Mouse (Mus musculus) embryonic fibroblast, embryonic 13.5 days (primary cell): ENCODE measurements around the gene Psd. TPM values are rescaled to one million over a fixed set of nuclear protein-coding genes. Genes with fewer than 3 reads are reported as not detected.

Source experiments
- H3K27ac ChIP-seq: 2 replicates; pipeline ENCODE4 v1.5.1; 2012; ENCODE audit warnings: low read length, control low read depth, inconsistent platforms; ENCODE audit not compliant: insufficient read depth
- H3K4me1 ChIP-seq: 2 replicates; pipeline ENCODE4 v1.6.1; 2011; ENCODE audit warnings: low read length; ENCODE audit not compliant: control insufficient read depth, insufficient read depth
- H3K4me3 ChIP-seq: 2 replicates; pipeline ENCODE4 v1.5.1; 2011; ENCODE audit warnings: mild to moderate bottlenecking, control low read depth, low read length; ENCODE audit not compliant: insufficient read depth
- CTCF ChIP-seq: IDR thresholded peaks from 2 replicates; pipeline ENCODE4 v1.5.1; 2011; ENCODE audit warnings: mild to moderate bottlenecking, control low read depth, low read length, moderate library complexity, borderline replicate concordance; ENCODE audit not compliant: insufficient read depth
- POLR2A ChIP-seq: IDR thresholded peaks from 2 replicates; pipeline ENCODE4 v1.6.1; 2011; ENCODE audit warnings: low read depth, mild to moderate bottlenecking, control low read depth, low read length, moderate library complexity
- polyA plus RNA-seq: library from polyadenylated mRNA; stranded (reverse); fragments of >200 nt; gene quantifications from 2 replicates; pipeline ENCODE4 v1.2.4, GENCODE M21; 2011; ENCODE audit warnings: low read depth; ENCODE audit not compliant: missing spikeins, insufficient read length

Gene Psd
- polyA plus RNA-seq, 1 experiment: 2.7 TPM

GRCm38 (mm10) chr19:46329031-46329641 lies 2.2 kb upstream of the Psd start:
- Histone ChIP-seq H3K4me3 (peak overlapping the region; percentile 64), H3K27ac (no peak overlapping the region), H3K4me1 (no peaks in the 10 kb centered on the region)
- no peak for TF ChIP-seq POLR2A
- no peak for TF ChIP-seq CTCF

- no peaks in the 10 kb centered on the region for H3K4me1 ChIP-seq
- peak within 1 kb of the TSS; percentile 82 for H3K27ac ChIP-seq
- peak within 1 kb of the TSS; percentile 64 for H3K4me3 ChIP-seq
- TF ChIP-seq POLR2A (peak; percentile 87), CTCF (no peak)
These were observed 1.4 kb upstream of the Psd start, which contains the start of gene Fbxl15 for GRCm38 (mm10) chr19:46328081-46329030. Gene Fbxl15, plus strand, starts transcription at chr19:46328184.

DNA sequence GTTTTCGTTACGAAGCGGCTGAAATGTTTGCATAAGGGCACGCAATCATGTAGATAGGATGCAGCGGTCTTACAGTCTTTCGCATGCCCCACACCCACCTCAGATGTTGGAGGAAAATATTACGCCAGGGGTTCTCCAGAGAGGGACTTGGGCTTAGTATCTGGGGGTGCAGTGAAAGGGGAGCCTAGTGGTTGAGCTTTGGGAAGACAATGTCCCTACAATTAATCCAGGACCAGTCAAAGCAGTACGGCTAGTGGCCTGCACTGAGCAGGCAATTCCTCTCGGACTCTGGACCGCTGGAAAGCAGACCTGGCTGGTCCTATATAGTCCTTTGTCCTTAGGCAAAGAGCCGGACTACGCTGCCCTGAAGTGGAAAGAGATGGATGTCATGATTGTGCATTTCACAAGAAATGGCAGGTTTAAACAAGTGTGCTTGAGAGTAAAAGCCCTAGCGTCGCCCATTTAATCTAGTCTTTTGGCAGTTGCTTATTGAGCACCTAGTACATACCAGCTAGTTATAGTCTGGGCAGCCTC lies 642 bp upstream of the Psd start:
- H3K4me1 ChIP-seq: no peaks in the 10 kb centered on the region
- no peak overlapping the region for H3K27ac ChIP-seq
- H3K4me3 ChIP-seq: peak overlapping the region; percentile 64
- TF ChIP-seq POLR2A: no peak
- TF ChIP-seq CTCF: no peak

DNA sequence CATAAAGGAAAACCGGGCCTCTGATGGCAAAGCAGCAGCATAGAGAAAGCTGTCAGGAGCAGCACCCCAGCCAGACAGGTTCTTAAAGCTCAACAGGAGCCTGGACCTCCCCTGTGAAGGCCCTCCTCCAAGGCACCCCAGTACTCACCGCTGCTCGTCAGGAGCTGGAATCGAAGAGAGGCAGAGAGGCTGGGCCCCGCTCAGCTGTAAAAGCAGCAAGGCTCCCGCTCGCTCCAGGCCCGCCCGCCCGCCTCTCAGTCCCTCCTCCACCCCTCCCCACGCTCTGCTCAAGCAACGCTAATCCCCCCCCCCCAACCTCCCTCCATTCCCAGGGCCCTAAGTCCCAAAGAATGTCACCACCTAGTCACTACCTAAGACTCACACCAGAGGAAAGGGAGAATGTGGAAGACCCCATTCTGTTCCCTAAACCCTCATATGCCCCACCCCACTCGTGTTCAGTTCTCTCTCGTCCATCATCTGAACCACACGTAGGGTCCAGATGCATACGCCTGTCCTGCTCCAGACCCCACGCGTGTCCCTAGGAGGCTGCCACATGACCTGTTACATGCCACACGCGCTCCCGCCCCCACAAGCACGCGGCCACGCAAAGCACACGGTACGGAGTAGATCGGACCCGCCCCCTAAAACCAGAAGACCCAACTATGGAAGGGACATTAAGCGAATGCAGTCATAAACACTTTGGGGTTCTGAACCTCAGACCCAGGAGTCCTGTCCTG lies 769 bp downstream of the Psd start:
- no peaks in the 10 kb centered on the region; the same call in 1 of the 2 replicates for H3K4me1 ChIP-seq
- no peak overlapping the region for H3K4me3 ChIP-seq
- no peak overlapping the region for H3K27ac ChIP-seq
- TF ChIP-seq POLR2A: no peak
- no peak for TF ChIP-seq CTCF

GRCm38 (mm10) chr19:46324918-46325317 lies 2.0 kb downstream of the Psd start:
- TF ChIP-seq POLR2A (no peak), CTCF (no peak)
- H3K4me1 ChIP-seq: no peaks in the 10 kb centered on the region; the same call in 1 of the 2 replicates
- no peak overlapping the region for H3K27ac ChIP-seq
- H3K4me3 ChIP-seq: no peak overlapping the region

DNA sequence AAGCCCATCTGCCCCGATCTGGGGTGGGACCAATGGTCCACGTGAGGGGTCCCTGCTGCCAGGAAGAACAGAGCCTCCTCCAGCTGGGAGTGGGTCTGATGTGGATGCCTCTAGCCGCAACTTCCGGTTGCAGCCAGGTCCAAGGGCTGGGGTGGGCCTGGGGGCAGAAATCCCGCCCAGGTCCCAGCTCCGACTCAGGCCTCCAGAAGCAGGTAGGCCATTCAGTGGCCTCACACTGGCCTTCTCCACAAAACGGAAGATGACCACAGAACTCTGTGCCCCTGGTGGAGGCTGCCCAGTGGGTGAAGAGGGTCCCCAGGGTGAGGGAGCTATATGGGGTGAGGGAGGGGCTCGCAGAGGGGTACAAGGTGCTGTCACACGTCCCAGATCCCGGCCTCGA lies 2.6 kb downstream of the Psd start:
- TF ChIP-seq POLR2A (no peak), CTCF (no peak)

GRCm38 (mm10) chr19:46323716-46324115 lies 3.2 kb downstream of the Psd start:
- TF ChIP-seq POLR2A: no peak
- no peak for TF ChIP-seq CTCF
- Histone ChIP-seq H3K4me1 (peaks cover under 1% of the 10 kb centered on the region), H3K27ac (no peak overlapping the region), H3K4me3 (no peak overlapping the region)

More for the DNA sequence above, 2.6 kb downstream of the Psd start:
- Histone ChIP-seq H3K4me1 (no peaks in the 10 kb centered on the region; the same call in 1 of the 2 replicates), H3K4me3 (no peak overlapping the region), H3K27ac (no peak overlapping the region)

DNA sequence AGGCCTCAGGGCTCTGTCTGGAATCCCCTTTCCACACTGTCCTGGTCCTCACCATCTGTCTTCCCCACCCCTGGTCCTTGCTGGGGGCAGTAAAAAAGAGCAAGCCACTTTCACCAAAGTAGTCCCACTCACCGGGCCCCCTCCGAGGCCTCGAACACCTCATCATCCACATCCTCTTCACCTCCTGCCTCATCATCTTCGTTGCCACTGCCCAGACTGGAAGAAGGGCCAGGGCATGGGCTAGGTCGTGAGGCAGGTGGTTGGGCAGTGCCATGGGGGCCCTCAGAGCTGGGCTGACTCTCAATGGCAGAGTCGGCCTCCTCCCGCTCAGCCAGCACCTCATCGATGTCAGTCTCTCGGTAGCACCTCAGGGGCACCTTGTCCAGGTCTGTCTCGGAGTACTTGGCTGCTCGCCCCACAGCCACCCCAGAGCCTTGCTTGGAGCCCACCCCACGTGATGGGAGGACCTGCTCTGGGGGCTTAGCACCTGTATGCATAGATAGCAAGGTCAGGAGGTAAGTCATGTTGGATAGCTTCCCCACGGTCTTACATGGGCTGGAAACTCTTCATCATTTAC lies 3.9 kb downstream of the Psd start:
- H3K4me3 ChIP-seq: no peak overlapping the region
- H3K27ac ChIP-seq: no peak overlapping the region
- TF ChIP-seq CTCF (no peak), POLR2A (no peak)
- peaks cover 2% of the 10 kb centered on the region for H3K4me1 ChIP-seq

- peaks cover 2% of the 10 kb centered on the region for H3K4me1 ChIP-seq
- TF ChIP-seq POLR2A (no peak), CTCF (no peak)
- no peak overlapping the region for H3K4me3 ChIP-seq
- no peak overlapping the region for H3K27ac ChIP-seq
These were observed 4.6 kb downstream of the Psd start for GRCm38 (mm10) chr19:46322144-46322995.
